Mouse (Mus musculus) kidney, adult 18-20 months (tissue): ENCODE measurements around the gene Nlrc3.

ENCODE experiments used
- DNase-seq: peaks from one replicate; pipeline ENCODE4 v3.0.0; 2021

Gene Nlrc3

DNA sequence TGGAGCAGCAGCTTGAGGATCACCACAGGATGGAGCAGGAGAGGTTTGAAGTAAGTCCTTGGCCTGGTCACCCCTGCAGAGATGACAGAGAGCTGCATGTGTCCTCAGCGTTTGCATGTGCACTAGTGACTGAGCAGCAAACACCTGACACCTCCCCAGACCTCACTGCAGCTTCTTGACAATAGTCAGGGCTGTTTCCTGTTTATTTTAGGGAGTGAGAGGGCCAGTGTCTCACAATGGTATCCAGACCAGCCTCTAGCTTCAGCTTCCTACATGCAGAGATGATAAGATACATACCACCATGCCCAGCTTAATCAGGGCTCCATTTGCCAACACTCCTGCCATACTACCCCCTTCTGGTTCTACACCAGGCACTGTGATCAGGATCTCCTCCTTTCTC, 47.9 kb downstream of the Nlrc3 start:
- no peak for DNase-seq

DNA sequence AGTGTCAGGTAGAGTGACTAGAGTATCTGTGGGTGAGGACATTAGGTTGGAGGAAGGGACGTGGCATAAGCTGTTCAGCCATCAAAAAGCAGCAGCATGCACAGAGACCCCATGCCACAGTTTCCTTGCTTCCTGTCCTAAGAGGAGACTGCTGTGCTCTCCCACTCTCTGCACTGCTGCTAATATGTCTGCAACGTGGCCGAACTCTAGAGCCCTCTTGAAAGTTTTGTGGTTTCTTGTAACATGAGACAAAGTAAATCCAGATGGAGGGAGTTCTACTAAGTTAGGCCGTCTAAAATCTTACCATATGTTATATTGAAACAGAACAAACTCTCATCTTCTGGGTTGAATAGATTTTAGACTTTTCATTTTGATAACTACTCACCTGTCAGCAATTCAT, 52.5 kb downstream of the Nlrc3 start:
- no peak for DNase-seq

GRCm38 (mm10) chr16:3923515-3923914, 52.9 kb downstream of the Nlrc3 start:
- no peak for DNase-seq

DNA sequence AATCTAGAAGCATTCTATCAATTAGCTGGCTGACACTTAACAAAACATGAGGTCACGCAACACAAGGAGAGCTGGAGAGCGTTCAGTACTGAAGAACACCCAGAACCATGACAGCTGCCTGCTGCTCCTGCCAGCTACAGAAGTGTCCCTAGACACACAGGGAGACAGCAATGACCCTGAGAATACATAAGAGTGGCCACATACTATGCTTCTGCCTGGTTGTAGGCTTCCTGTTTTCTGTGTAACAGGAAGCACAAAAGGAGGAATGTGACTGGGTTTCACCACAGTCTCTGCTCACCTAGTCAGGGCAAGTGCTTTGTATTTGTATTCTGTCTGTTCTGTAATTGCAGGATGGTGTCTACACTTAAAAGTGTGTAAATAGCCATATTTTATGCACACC, 55.7 kb downstream of the Nlrc3 start:
- DNase-seq = no peak

- DNase-seq = no peak
These were observed 67.3 kb downstream of the Nlrc3 start for GRCm38 (mm10) chr16:3909118-3909517.

GRCm38 (mm10) chr16:3908537-3909111, 67.8 kb downstream of the Nlrc3 start, which contains the start of the genes 1700037C18Rik and Cluap1:
Gene 1700037C18Rik (minus strand): TSS chr16:3908689.
Gene Cluap1 (plus strand): TSS chr16:3908801.
- DNase-seq = peak; percentile 95

DNA sequence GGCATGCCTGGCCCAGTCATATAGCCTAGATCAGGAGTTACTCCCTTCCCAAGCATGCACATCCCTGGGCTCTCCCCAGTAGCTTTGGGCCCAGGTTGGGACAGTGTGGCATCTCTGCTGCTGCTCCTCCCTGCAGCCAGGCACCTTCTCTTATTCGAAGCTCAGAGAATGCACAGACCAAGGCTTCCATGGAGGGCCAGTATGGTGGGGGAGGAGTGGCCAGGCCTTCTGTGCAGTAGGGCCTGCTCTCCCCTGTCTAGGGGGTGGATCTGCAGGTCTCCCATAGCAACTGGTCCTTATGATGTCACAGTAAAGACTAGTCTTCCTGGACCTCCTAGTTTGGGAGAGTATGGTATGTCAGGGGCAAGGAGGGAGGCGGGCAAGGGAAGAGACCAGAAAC, 69.0 kb downstream of the Nlrc3 start:
- DNase-seq = no peak

GRCm38 (mm10) chr16:3896553-3896952, 79.9 kb downstream of the Nlrc3 start:
- no peak for DNase-seq

- DNase-seq = no peak
These were observed 80.4 kb downstream of the Nlrc3 start for GRCm38 (mm10) chr16:3896046-3896445.

DNA sequence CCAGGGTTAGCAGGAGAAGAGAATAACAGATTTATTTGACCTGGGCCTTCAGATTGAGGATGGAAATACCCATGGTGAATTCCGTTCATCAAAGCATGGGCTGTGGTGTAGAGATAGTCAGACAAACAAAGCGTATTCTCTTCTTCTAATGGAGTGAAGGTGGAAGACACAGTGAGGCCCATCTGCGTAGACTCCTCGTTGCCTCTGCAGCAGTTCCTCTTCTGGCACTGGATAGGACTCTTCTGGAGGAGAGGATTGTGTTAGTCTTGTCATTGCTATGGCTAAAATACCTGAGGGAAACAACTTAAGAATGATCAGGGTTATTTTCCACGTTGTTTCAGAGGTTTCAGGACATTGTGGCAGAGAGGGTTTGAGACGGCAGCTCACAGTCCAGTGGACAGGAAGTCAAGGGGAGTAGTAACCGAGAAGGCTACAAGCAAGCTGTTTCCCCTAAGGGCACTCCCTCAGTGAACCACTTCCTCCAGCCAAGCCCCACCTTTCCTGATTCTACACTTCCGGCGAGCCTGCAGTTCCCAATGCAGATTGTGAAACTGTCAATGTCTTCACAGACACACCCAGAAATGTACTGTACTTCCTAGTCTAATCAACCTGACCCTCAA, 81.1 kb downstream of the Nlrc3 start:
- peak; percentile 20 for DNase-seq
